Mouse (Mus musculus) c-Kit-positive CD71-positive TER-119-negative erythroid progenitor cells, embryonic 14.5 days (primary cell): ENCODE data around the gene Hdac5.

Experiments used
- DNase-seq: peaks from one replicate; pipeline ENCODE4 v3.0.0-alpha.2; 2013; ENCODE audit warnings: low read depth

The Hdac5 gene

GRCm38 (mm10) chr11:102236022-102236421 lies 6.1 kb upstream of the Hdac5 start:
- no peak for DNase-seq

GRCm38 (mm10) chr11:102229331-102229953 lies 524 bp downstream of the Hdac5 start:
- no peak for DNase-seq

- no peak for DNase-seq
These were observed 1.2 kb downstream of the Hdac5 start for GRCm38 (mm10) chr11:102228646-102229268.

GRCm38 (mm10) chr11:102228191-102228545 lies 1.8 kb downstream of the Hdac5 start:
- DNase-seq, result no peak

- no peak for DNase-seq
These were observed 2.4 kb downstream of the Hdac5 start for GRCm38 (mm10) chr11:102227270-102228190.

GRCm38 (mm10) chr11:102226067-102226978 lies 3.6 kb downstream of the Hdac5 start:
- DNase-seq, result no peak

GRCm38 (mm10) chr11:102225221-102225620 lies 4.7 kb downstream of the Hdac5 start:
- DNase-seq, result no peak

GRCm38 (mm10) chr11:102224686-102225085 lies 5.3 kb downstream of the Hdac5 start:
- DNase-seq, result no peak

- peak; percentile 53 for DNase-seq
These were observed 6.8 kb downstream of the Hdac5 start for GRCm38 (mm10) chr11:102223166-102223565.

GRCm38 (mm10) chr11:102221954-102222351 lies 8.0 kb downstream of the Hdac5 start:
- DNase-seq, result no peak

GRCm38 (mm10) chr11:102221243-102221953 lies 8.6 kb downstream of the Hdac5 start:
- DNase-seq, result no peak

- no peak for DNase-seq
These were observed 9.5 kb downstream of the Hdac5 start for GRCm38 (mm10) chr11:102220451-102220850.

GRCm38 (mm10) chr11:102219994-102220346 lies 10.0 kb downstream of the Hdac5 start:
- DNase-seq, result no peak

- no peak for DNase-seq
These were observed 10.5 kb downstream of the Hdac5 start for GRCm38 (mm10) chr11:102219247-102219993.

- DNase-seq, result peak; percentile 70
These were observed 11.2 kb downstream of the Hdac5 start for GRCm38 (mm10) chr11:102218783-102219182.

GRCm38 (mm10) chr11:102217876-102218430 lies 12.0 kb downstream of the Hdac5 start:
- DNase-seq, result no peak

- DNase-seq, result no peak
These were observed 12.6 kb downstream of the Hdac5 start for GRCm38 (mm10) chr11:102217396-102217795.

GRCm38 (mm10) chr11:102216886-102217240 lies 13.1 kb downstream of the Hdac5 start:
- no peak for DNase-seq

- DNase-seq, result no peak
These were observed 13.7 kb downstream of the Hdac5 start for GRCm38 (mm10) chr11:102216056-102216885.
